Mouse (Mus musculus): ENCODE results near the gene S100a11. TPM values are rescaled to one million over a fixed set of nuclear protein-coding genes. Genes with fewer than 3 reads are reported as not detected.

Gene S100a11
- polyA plus RNA-seq, 1 experiment from 2014 or later, result 317 TPM

DNA sequence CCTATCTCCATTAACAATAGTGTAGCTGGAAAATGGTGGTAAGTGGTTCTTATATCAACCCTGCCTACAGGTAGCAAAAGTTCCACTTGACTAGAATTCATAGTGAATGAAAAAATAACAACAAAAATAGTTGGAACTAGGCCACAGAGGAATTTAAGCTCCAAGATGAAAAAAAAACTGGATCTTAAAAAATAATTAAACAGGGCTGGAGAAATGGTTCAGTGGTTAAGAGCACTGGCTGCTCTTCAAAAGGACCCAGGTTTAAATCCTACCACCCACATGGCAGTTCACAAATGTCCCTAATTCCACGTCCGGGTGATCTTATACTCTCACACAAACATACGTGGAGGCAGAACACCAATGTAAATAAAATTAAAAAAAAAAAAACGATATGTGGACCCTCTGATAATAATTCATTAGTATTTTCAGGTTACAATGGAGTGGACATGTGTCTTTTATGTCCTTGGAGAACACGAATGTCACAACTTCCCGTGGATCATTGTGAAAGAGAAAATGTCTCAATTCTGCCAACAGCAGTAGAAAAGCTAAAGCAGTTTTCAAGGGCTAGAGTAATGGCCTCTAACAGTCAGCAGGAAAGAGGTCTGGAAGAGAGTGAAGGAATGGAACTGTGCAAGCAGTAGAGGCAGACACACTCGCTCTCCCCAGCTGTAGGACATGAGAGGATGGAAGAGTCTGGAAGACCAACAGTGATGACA lies 7.7 kb upstream of the S100a11 start:
- Histone ChIP-seq H3K9me3 (ENCODE audit: control insufficient read depth, low read length) (no peaks in the 10 kb centered on the region), H3K4me1 (replicated peaks; ENCODE audit: control insufficient read depth, insufficient read depth, low read length) (no peaks in the 10 kb centered on the region), H3K4me3 (ENCODE audit: low read depth, low read length) (no peak overlapping the region), H3K36me3 (ENCODE audit: control insufficient read depth, insufficient read depth, low read length) (no peaks in the 10 kb centered on the region), H3K9ac (ENCODE audit: low read length) (no peak overlapping the region), H3K27ac (ENCODE audit: low read depth, low read length) (no peak overlapping the region), H3K4me2 (ENCODE audit: low read depth, low read length, severe bottlenecking) (no peak overlapping the region), H3K27me3 (ENCODE audit: control insufficient read depth, insufficient read depth, low read length) (no peaks in the 10 kb centered on the region)
- no peak for DNase-seq (ENCODE audit: low spot score)
- 83% methylated on average over 7 of the region's 7 CpGs for WGBS
- no peak for ATAC-seq (replicated peaks; ENCODE audit: low FRiP score)

- H3K4me3 ChIP-seq (ENCODE audit: low read depth, low read length), result no peak overlapping the region
- 86% methylated on average over 3 of the region's 3 CpGs for WGBS
- no peak overlapping the region for H3K9ac ChIP-seq (ENCODE audit: low read length)
- no peaks in the 10 kb centered on the region for H3K9me3 ChIP-seq (ENCODE audit: control insufficient read depth, low read length)
- H3K4me2 ChIP-seq (ENCODE audit: low read depth, low read length, severe bottlenecking), result no peak overlapping the region
- H3K36me3 ChIP-seq (ENCODE audit: control insufficient read depth, insufficient read depth, low read length), result no peaks in the 10 kb centered on the region
- no peak for DNase-seq (ENCODE audit: low spot score)
- H3K4me1 ChIP-seq (replicated peaks; ENCODE audit: control insufficient read depth, insufficient read depth, low read length), result no peaks in the 10 kb centered on the region
- no peaks in the 10 kb centered on the region for H3K27me3 ChIP-seq (ENCODE audit: control insufficient read depth, insufficient read depth, low read length)
- ATAC-seq (replicated peaks; ENCODE audit: low FRiP score), result no peak
- H3K27ac ChIP-seq (ENCODE audit: low read depth, low read length), result no peak overlapping the region
Measured at GRCm38 (mm10) chr3:93514628-93515027, 5.7 kb upstream of the S100a11 start.

DNA sequence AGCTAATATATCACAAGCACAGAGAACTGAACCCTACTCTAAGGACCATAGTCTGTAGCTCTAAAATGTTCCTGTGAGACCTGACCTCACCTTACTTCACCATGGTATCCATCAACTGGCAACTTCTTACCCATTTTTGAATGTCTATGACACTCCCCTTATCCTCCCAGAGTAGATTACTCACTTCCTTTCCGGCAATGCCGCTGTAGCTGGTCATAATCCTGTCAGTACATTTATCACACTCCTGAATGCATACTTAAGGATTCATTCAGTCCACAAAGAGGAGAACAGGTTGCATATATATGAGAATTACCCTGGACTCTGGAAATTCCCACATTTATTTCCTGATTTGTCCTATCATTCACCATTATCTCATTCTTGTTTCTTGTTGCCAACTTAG lies 2.9 kb upstream of the S100a11 start:
- DNase-seq (ENCODE audit: low spot score), result no peak
- Histone ChIP-seq H3K9ac (ENCODE audit: low read length) (no peak overlapping the region), H3K36me3 (ENCODE audit: control insufficient read depth, insufficient read depth, low read length) (no peaks in the 10 kb centered on the region), H3K27ac (ENCODE audit: low read depth, low read length) (no peak overlapping the region), H3K4me2 (ENCODE audit: low read depth, low read length, severe bottlenecking) (no peak overlapping the region), H3K9me3 (ENCODE audit: control insufficient read depth, low read length) (no peaks in the 10 kb centered on the region), H3K4me3 (ENCODE audit: low read depth, low read length) (no peak overlapping the region), H3K4me1 (replicated peaks; ENCODE audit: control insufficient read depth, insufficient read depth, low read length) (no peaks in the 10 kb centered on the region), H3K27me3 (ENCODE audit: control insufficient read depth, insufficient read depth, low read length) (no peaks in the 10 kb centered on the region)
- no peak for ATAC-seq (replicated peaks; ENCODE audit: low FRiP score)
- 95% methylated on average over 2 of the region's 2 CpGs for WGBS

DNA sequence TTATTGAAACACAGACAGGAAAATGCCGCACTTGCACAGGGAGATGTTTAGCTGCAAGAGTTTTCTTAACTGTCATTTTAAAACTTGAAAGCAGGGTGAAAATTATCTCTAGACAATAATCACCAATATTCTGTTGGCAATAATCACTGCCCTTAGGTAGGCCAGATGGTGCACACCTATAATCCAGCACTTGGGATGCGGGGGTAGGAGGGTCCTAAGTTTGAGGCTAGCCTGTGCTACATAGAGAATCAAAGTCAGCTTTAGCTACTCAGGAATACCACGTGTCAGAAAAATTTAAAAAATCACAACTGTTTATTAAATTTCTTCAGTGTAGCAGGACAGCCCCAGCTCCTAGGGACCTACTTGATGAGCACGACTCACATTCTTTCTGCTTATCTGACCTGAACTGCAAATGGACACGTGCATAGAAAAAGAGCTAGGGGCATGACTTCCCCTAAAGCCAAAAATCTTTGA lies 395 bp upstream of the S100a11 start:
- H3K4me2 ChIP-seq (ENCODE audit: low read depth, low read length, severe bottlenecking), result peak overlapping the region; percentile 75
- H3K4me1 ChIP-seq (replicated peaks; ENCODE audit: control insufficient read depth, insufficient read depth, low read length), result no peaks in the 10 kb centered on the region
- H3K27ac ChIP-seq (ENCODE audit: low read depth, low read length), result no peak overlapping the region
- no peaks in the 10 kb centered on the region for H3K27me3 ChIP-seq (ENCODE audit: control insufficient read depth, insufficient read depth, low read length)
- WGBS, result 59% methylated on average over 5 of the region's 5 CpGs
- 0 out of 2 replicates have a peak overlapping the region, but pooled peaks have one; percentile 59 for H3K9ac ChIP-seq (ENCODE audit: low read length)
- ATAC-seq (replicated peaks; ENCODE audit: low FRiP score) (no peak), DNase-seq (ENCODE audit: low spot score) (no peak)
- peak overlapping the region; percentile 45; the same call in 1 of the 2 replicates for H3K4me3 ChIP-seq (ENCODE audit: low read depth, low read length)
- no peaks in the 10 kb centered on the region for H3K36me3 ChIP-seq (ENCODE audit: control insufficient read depth, insufficient read depth, low read length)
- no peaks in the 10 kb centered on the region for H3K9me3 ChIP-seq (ENCODE audit: control insufficient read depth, low read length)

DNA sequence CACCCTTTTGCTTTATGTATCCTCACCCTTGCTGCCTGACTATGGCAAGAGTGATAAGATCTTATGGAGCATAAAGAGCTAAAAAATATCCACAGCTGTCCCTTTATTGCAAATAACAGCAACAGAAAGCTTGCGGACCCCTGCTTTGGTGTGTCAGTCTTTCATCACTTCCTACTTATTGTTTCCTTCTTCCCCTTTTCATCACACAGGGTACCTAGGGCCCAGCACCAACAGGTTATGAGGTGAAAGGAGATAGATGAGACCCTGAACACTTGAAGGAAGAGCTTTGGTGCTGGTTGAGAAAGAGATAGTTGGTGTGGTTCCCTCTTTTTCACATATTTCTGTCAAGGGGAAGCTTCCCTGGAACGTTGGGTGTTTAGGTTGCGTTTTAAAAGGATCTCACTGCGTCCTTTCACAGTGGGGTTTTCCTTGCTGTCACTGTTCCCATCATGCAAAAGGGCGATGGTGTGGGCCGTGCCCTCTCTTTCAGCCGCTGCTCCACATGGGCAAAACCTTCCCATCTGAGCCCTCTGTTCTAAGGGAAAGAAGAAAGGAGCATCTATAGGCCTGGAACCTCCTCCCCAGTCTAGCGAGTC lies 1.3 kb downstream of the S100a11 start:
- ATAC-seq (replicated peaks; ENCODE audit: low FRiP score) (no peak), DNase-seq (ENCODE audit: low spot score) (no peak)
- Histone ChIP-seq H3K27ac (ENCODE audit: low read depth, low read length) (no peak overlapping the region), H3K27me3 (ENCODE audit: control insufficient read depth, insufficient read depth, low read length) (no peaks in the 10 kb centered on the region), H3K4me1 (replicated peaks; ENCODE audit: control insufficient read depth, insufficient read depth, low read length) (no peaks in the 10 kb centered on the region), H3K36me3 (ENCODE audit: control insufficient read depth, insufficient read depth, low read length) (no peaks in the 10 kb centered on the region), H3K9me3 (ENCODE audit: control insufficient read depth, low read length) (no peaks in the 10 kb centered on the region), H3K4me2 (ENCODE audit: low read depth, low read length, severe bottlenecking) (no peak overlapping the region), H3K4me3 (ENCODE audit: low read depth, low read length) (no peak overlapping the region), H3K9ac (ENCODE audit: low read length) (no peak overlapping the region)
- WGBS, result 86% methylated on average over 8 of the region's 8 CpGs

GRCm38 (mm10) chr3:93522611-93523010 lies 2.3 kb downstream of the S100a11 start:
- Histone ChIP-seq H3K36me3 (ENCODE audit: control insufficient read depth, insufficient read depth, low read length) (no peaks in the 10 kb centered on the region), H3K27me3 (ENCODE audit: control insufficient read depth, insufficient read depth, low read length) (no peaks in the 10 kb centered on the region), H3K4me2 (ENCODE audit: low read depth, low read length, severe bottlenecking) (no peak overlapping the region), H3K4me1 (replicated peaks; ENCODE audit: control insufficient read depth, insufficient read depth, low read length) (no peaks in the 10 kb centered on the region), H3K9ac (ENCODE audit: low read length) (no peak overlapping the region), H3K4me3 (ENCODE audit: low read depth, low read length) (no peak overlapping the region), H3K9me3 (ENCODE audit: control insufficient read depth, low read length) (no peaks in the 10 kb centered on the region), H3K27ac (ENCODE audit: low read depth, low read length) (no peak overlapping the region)
- WGBS, result 48% methylated on average over 7 of the region's 7 CpGs
- DNase-seq (ENCODE audit: low spot score) (peak; percentile 67), ATAC-seq (replicated peaks; ENCODE audit: low FRiP score) (no peak)

- WGBS, result 80% methylated on average over 3 of the region's 3 CpGs
- DNase-seq (ENCODE audit: low spot score), result no peak
- Histone ChIP-seq H3K9ac (ENCODE audit: low read length) (no peak overlapping the region), H3K4me2 (ENCODE audit: low read depth, low read length, severe bottlenecking) (no peak overlapping the region), H3K9me3 (ENCODE audit: control insufficient read depth, low read length) (no peaks in the 10 kb centered on the region), H3K27ac (ENCODE audit: low read depth, low read length) (no peak overlapping the region), H3K36me3 (ENCODE audit: control insufficient read depth, insufficient read depth, low read length) (no peaks in the 10 kb centered on the region), H3K4me1 (replicated peaks; ENCODE audit: control insufficient read depth, insufficient read depth, low read length) (no peaks in the 10 kb centered on the region), H3K27me3 (ENCODE audit: control insufficient read depth, insufficient read depth, low read length) (no peaks in the 10 kb centered on the region), H3K4me3 (ENCODE audit: low read depth, low read length) (no peak overlapping the region)
- no peak for ATAC-seq (replicated peaks; ENCODE audit: low FRiP score)
Measured at GRCm38 (mm10) chr3:93527300-93527699, 7.0 kb downstream of the S100a11 start.

GRCm38 (mm10) chr3:93528807-93529206 lies 8.5 kb downstream of the S100a11 start:
- Histone ChIP-seq H3K4me2 (ENCODE audit: low read depth, low read length, severe bottlenecking) (no peak overlapping the region), H3K36me3 (ENCODE audit: control insufficient read depth, insufficient read depth, low read length) (no peaks in the 10 kb centered on the region), H3K27me3 (ENCODE audit: control insufficient read depth, insufficient read depth, low read length) (no peaks in the 10 kb centered on the region), H3K27ac (ENCODE audit: low read depth, low read length) (no peak overlapping the region), H3K4me3 (ENCODE audit: low read depth, low read length) (no peak overlapping the region), H3K4me1 (replicated peaks; ENCODE audit: control insufficient read depth, insufficient read depth, low read length) (no peaks in the 10 kb centered on the region), H3K9me3 (ENCODE audit: control insufficient read depth, low read length) (no peaks in the 10 kb centered on the region), H3K9ac (ENCODE audit: low read length) (no peak overlapping the region)
- DNase-seq (ENCODE audit: low spot score) (no peak), ATAC-seq (replicated peaks; ENCODE audit: low FRiP score) (no peak)
- 79% methylated on average over 5 of the region's 5 CpGs for WGBS
